Mouse (Mus musculus) adrenal gland, adult 8-10 months (tissue): ENCODE results near the gene Slc44a1. TPM values are rescaled to one million over a fixed set of nuclear protein-coding genes. Genes with fewer than 3 reads are reported as not detected.
A peak's percentile ranks its signal among the peaks of the same experiment; 100 is the strongest.

Experiments
- DNase-seq: peaks from one replicate; pipeline ENCODE4 v3.0.0; 2022
- total RNA-seq, 4 experiments: library from RNA; stranded (reverse); gene quantifications; 2 replicates each; pipeline ENCODE4 v1.2.4; 2022

Slc44a1 gene
- total RNA-seq, 4 experiments from 2014 or later: 70.7 to 156 (median 121) TPM

GRCm38 (mm10) chr4:53469007-53469406 is 28.8 kb downstream of the Slc44a1 start:
- DNase-seq: no peak

DNA sequence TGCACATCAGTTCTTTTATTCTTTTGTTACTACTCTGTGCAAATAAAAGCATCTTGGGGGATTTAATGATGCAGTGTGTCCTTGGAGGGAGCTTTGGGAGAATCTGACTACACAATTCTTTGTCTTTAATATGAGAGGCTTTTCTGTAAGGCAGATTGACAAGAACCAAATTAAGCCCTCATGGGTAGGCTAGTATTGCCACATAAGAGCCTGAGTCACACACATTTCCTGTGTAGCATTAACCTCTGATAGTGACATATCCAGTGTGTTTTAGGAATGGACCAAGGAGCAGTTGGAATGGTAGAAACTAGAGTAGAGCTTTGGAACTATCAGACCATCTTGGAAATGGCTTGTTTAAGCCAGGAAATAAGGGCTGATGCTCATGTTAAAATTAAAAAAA is 33.9 kb downstream of the Slc44a1 start:
- DNase-seq: no peak

DNA sequence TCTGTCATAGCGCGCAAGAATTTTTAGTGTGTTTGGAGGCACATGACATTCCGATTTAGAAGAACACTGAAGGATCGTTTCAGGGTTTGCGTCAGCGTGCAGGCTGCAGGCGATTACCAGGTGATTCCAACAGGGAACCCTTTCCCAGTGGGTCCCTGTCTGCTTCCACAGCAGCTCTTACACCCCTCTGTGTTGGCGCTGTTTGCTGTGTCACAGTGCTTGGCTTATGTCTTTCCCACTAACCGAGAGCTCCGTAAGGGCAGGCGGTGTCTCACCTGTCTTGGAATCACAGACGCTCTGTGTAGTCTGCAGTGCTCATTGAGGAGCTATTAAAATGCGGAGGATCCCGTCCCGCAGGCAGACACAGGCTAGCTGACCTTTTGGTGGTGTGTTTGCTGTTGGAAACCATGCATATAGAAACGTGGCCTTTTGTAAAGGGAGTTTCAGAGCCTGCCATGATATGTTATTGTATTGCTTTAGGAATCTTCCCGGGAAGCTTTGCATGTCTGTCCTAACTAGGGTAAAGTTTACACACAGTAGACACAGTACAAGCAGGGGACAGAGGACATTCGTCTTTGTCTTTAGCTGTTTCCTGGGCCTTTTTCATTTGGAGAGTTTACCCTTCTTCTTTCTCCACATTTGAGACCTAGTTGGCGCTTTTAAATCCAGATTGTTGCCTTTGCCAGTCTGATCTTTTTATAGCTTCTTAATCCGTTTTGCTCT is 35.2 kb downstream of the Slc44a1 start:
- no peak for DNase-seq

DNA sequence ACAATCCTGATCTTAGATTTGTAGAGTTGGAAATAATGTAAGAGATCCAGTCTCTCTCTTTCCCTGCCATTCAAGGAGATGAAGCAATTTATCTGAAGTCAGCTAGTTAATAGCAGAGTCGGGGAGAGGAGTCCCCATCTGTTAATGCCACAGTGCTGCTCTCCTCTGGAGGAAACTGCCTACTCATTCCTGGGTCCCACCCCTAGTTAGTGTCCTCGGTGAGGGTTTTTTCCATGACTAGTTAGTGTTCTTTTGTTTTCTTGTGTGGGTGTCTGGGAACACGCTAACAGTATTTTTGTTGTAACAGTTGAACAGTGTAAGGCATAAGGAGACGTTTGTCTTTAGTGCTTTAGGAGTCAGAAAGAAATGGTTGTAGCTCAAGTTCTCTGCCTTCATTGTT is 38.4 kb downstream of the Slc44a1 start:
- DNase-seq: no peak

- no peak for DNase-seq
Observed at GRCm38 (mm10) chr4:53487216-53488188, 47.3 kb downstream of the Slc44a1 start.

- DNase-seq: no peak
Observed at GRCm38 (mm10) chr4:53488803-53489202, 48.6 kb downstream of the Slc44a1 start.

DNA sequence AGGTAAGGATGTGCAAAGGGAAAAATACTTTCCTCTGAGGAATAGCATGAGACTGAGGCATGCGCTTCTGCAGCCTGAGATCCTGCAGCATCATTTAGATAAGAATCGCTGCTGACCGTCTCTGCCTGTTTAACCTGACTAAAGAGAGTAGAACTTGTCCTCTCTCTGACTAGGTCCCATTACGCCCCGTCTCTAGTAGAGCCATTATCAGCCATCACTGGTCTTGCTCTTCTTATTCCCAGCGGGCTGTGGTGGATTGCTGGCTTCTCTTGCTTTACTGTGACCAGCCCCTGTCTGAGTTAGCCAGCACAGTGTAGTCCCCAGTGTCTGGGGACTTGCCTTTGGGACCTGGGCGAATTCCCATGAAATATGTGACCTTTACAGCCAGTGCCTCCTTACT is 50.2 kb downstream of the Slc44a1 start:
- no peak for DNase-seq

DNA sequence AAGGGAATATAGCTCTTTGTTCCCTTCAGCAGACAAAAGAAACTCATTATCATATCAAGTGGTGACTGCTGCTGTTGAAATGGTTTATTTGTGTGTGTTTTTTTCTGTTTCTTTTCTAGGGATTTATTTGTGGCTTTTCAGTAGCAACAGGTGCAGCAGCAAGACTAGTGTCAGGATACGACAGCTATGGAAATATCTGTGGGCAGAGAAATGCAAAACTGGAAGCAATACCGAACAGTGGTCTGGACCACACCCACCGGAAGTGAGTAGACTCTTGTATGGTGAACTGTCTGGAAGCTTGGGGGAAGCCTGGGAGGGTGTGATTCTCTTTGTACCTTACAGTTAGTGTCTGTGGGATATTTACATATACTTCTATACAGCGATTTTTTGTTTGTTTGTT is 51.1 kb downstream of the Slc44a1 start:
- DNase-seq: no peak

- no peak for DNase-seq
Observed at GRCm38 (mm10) chr4:53495646-53496045, 55.4 kb downstream of the Slc44a1 start.

DNA sequence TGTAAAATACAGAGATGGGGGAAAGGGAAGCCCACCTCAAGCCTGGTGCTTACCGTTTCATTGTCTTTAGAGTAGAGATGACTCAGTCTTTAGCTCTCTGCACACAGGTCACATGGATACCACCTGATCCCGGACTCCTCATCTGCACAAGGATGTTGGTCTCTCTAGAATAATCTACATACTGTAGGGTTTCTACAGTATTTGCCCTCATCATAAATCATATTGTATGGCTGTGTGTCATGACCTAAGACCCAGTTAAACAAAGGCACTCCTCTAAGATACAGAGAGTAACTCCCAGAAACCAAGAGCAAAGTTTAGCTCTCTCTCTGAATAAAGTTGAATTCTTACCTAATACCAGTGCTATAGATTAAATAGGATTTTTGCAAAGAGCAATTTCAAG is 62.6 kb downstream of the Slc44a1 start:
- DNase-seq: no peak

- DNase-seq: peak; percentile 24
Observed at GRCm38 (mm10) chr4:53512131-53512916, 72.1 kb downstream of the Slc44a1 start.

DNA sequence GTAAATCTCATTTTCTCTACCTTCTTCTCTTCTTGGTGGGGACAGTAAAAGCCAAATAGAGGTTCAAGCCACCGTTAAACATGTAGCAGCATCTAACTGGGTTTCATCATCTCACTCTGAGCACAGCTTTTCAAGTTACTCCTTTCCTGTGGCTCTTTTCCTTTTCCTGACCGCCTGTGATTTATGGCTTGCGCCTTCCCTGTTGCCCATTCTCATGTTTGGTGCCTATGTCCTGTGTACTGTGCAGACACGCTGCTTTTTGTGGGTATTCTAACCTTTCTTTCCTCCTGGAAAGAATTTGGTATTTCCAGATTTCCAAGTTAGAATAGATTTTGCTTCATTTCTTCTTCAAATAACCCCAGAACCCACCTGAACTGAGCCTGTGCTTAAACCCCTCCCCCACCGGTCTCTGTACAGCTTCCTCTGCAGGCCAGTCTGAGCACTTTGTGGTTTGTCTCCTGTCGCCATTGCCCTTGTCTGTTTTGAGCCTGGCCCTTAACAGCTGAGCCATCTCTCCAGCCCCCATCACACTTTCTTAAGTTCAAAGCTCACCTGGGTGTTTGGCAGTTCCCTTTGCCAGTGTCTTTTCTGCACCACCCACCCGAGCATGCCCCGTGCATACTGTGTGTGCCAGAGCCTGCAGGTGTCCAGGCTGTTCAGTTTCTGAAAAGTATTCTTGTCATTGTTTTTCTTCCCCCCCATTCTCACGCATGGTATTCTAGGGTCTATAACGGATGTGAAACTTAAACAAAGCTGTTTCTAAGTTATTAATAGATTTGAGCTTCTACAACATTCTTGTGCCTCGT is 73.3 kb downstream of the Slc44a1 start:
- no peak for DNase-seq

- DNase-seq: no peak
Observed at GRCm38 (mm10) chr4:53516011-53516532, 75.9 kb downstream of the Slc44a1 start.

- DNase-seq: no peak
Observed at GRCm38 (mm10) chr4:53519429-53519828, 79.2 kb downstream of the Slc44a1 start.

- DNase-seq: no peak
Observed at GRCm38 (mm10) chr4:53521028-53521427, 80.8 kb downstream of the Slc44a1 start.

DNA sequence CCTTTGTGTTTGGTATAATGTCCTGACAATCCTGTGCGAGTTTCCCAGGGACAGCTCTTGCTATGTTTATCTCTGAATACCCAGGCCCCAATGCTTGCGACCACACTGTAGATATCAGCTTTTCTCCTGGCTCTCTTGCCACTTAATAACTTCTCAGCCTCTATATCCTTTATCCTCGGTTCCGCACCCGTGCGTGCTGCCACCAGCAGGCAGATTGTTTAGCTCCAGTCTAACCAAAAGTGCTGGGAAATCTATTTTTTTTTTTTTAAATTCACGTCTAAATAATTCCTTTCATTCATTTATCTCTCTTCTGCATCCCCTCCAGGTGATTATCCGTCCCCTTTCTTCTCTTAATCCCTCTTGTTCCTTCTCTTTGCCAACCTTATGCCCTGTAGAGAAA is 82.4 kb downstream of the Slc44a1 start:
- DNase-seq: no peak

GRCm38 (mm10) chr4:53525503-53525902 is 85.3 kb downstream of the Slc44a1 start:
- no peak for DNase-seq

GRCm38 (mm10) chr4:53525994-53526393 is 85.8 kb downstream of the Slc44a1 start:
- no peak for DNase-seq

- no peak for DNase-seq
Observed at GRCm38 (mm10) chr4:53526446-53526845, 86.2 kb downstream of the Slc44a1 start.

GRCm38 (mm10) chr4:53535795-53536194 is 95.6 kb downstream of the Slc44a1 start:
- DNase-seq: no peak

DNA sequence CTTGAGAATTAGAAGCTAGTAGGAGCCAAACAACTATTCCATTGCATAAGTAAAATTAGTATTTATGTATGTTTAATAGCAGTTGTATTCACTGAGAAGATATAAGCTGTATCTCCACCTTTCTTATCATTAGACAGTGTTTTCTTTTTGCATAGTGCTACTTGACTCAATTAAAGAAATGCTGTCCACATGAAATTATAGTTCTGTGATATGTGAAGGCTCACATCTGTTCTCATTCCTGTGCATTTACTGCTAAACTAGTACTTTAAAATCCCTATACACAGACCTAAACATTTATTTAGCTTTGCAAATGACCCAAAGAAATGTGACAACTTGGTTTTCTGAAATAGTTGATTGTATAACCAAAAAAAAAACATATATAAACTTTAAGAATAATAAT is 96.9 kb downstream of the Slc44a1 start:
- DNase-seq: no peak

GRCm38 (mm10) chr4:53537539-53537938 is 97.3 kb downstream of the Slc44a1 start:
- no peak for DNase-seq
